Mouse (Mus musculus) myocyte (in vitro differentiated cells): ENCODE results near the gene Zbtb38.

Source experiments
- MYOD1 ChIP-seq, 3 experiments: IDR thresholded peaks; one replicate each; pipeline ENCODE4 v1.6.1; 2011; ENCODE audit warnings: control low read depth in 2 of 3, low read depth in 2 of 3, mild to moderate bottlenecking in 2 of 3, moderate library complexity in 1 of 3; ENCODE audit not compliant: insufficient read length in 2 of 3, control insufficient read depth in 1 of 3
- MYOG ChIP-seq, 3 experiments: IDR thresholded peaks; one replicate each; pipeline ENCODE4 v1.6.1; 2011; ENCODE audit warnings: control low read depth in 2 of 3, low read depth in 2 of 3, mild to moderate bottlenecking in 2 of 3; ENCODE audit not compliant: insufficient read length in 2 of 3, control insufficient read depth in 1 of 3, insufficient read depth in 1 of 3
- POLR2A ChIP-seq: IDR thresholded peaks from one replicate; pipeline ENCODE4 v1.6.1; 2011; ENCODE audit warnings: low read depth, mild to moderate bottlenecking, control low read depth, moderate library complexity; ENCODE audit not compliant: insufficient read length
- TCF12 ChIP-seq: IDR thresholded peaks from one replicate; pipeline ENCODE4 v1.6.1; 2011; ENCODE audit warnings: mild to moderate bottlenecking, control low read depth; ENCODE audit not compliant: poor library complexity, insufficient read depth, severe bottlenecking
- USF1 ChIP-seq: IDR thresholded peaks from one replicate; pipeline ENCODE4 v1.6.1; 2011; ENCODE audit warnings: low read depth, mild to moderate bottlenecking, control low read depth, moderate library complexity

- TF ChIP-seq TCF12 (no peak), MYOG (IDR thresholded peaks at IDR 0.05; ENCODE audit: control insufficient read depth in 1 of 3, insufficient read depth in 1 of 3, insufficient read length in 2 of 3, low read depth in 2 of 3) (no peak), USF1 (no peak), POLR2A (no peak), MYOD1 (IDR thresholded peaks at IDR 0.05; ENCODE audit: control insufficient read depth in 1 of 3, insufficient read length in 2 of 3, low read depth in 2 of 3) (no peak)
Observed at GRCm38 (mm10) chr9:96741365-96742085, 11.1 kb downstream of the Zbtb38 start.
